Mouse (Mus musculus): ENCODE results near the gene Scube1. TPM values are rescaled to one million over a fixed set of nuclear protein-coding genes. Genes with fewer than 3 reads are reported as not detected.

Scube1 gene
- polyA plus RNA-seq, 1 experiment from 2014 or later, result 3.0 TPM

DNA sequence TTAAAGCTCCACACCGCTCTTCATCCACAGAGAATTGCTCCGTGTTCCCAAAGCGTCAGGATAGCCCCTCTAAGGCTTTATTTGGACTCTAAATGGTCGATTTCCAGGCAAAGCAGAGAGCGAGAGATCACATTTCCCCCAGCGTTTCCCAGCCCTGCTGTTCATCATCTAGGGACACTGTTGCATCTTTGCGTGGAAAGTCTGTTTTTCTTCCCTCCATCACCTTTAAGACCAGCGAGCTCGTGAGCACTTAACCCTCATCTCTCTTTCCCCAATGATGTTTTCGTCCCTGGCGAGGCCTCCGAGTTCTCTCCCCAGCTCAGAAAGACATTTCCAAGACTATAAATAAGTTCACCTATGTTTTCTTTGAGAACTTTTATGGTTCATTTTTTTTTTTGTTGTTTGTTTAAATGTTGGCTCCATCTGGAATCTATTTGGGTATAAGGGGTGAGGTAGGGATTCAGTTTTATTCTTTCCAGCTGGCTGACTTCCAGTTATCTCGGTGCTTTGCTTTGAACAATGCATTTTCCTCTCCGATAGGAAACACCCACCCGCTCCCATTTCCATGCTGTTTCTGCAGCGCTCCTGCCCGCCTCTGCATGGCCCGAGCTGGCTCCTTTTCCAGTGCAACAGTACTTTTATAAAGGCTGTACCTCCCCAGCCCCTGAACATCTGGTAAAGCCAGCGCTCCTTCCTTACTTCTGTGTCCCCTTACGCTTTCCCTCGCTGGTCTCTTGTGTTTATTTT is 16.0 kb upstream of the Scube1 start:
- H3K4me1 ChIP-seq (replicated peaks; ENCODE audit: insufficient read depth, low read length), result peaks cover 4% of the 10 kb centered on the region; the same call in 1 of the 2 replicates
- H3K27me3 ChIP-seq (ENCODE audit: insufficient read depth, low read length), result no peaks in the 10 kb centered on the region
- no peak for TF ChIP-seq CTCF (IDR thresholded peaks at IDR 0.05; ENCODE audit: low read depth)
- H3K9ac ChIP-seq (ENCODE audit: low read depth, low read length), result no peak overlapping the region
- no peaks in the 10 kb centered on the region for H3K9me3 ChIP-seq (replicated peaks; ENCODE audit: low read length)
- no peak for ATAC-seq (replicated peaks; ENCODE audit: low FRiP score, low read depth)
- 11% methylated on average over 21 of the region's 21 CpGs for WGBS
- no peak overlapping the region for H3K4me3 ChIP-seq (replicated peaks; ENCODE audit: low read depth, low read length)
- H3K27ac ChIP-seq, result no peak overlapping the region
- DNase-seq (ENCODE audit: low spot score), result no peak
- peak overlapping the region; percentile 10; the same call in 1 of the 2 replicates for H3K4me2 ChIP-seq (ENCODE audit: low read length)
- H3K36me3 ChIP-seq (ENCODE audit: insufficient read depth, low read length), result no peaks in the 10 kb centered on the region

GRCm38 (mm10) chr15:83727626-83728025 is 2.8 kb upstream of the Scube1 start:
- no peaks in the 10 kb centered on the region for H3K9me3 ChIP-seq (replicated peaks; ENCODE audit: low read length)
- 0 out of 2 replicates have a peak, but pooled peaks cover 12% of the 10 kb centered on the region for H3K27me3 ChIP-seq (ENCODE audit: insufficient read depth, low read length)
- H3K9ac ChIP-seq (ENCODE audit: low read depth, low read length), result no peak overlapping the region
- TF ChIP-seq CTCF (IDR thresholded peaks at IDR 0.05; ENCODE audit: low read depth), result peak; percentile 82
- WGBS, result 8% methylated on average over 3 of the region's 3 CpGs
- H3K36me3 ChIP-seq (ENCODE audit: insufficient read depth, low read length), result no peaks in the 10 kb centered on the region
- peaks cover 10% of the 10 kb centered on the region; the same call in 1 of the 2 replicates for H3K4me1 ChIP-seq (replicated peaks; ENCODE audit: insufficient read depth, low read length)
- ATAC-seq (replicated peaks; ENCODE audit: low FRiP score, low read depth) (no peak), DNase-seq (ENCODE audit: low spot score) (peak; percentile 78)
- H3K4me2 ChIP-seq (ENCODE audit: low read length), result no peak overlapping the region
- no peak overlapping the region for H3K4me3 ChIP-seq (replicated peaks; ENCODE audit: low read depth, low read length)
- H3K27ac ChIP-seq, result no peak overlapping the region

DNA sequence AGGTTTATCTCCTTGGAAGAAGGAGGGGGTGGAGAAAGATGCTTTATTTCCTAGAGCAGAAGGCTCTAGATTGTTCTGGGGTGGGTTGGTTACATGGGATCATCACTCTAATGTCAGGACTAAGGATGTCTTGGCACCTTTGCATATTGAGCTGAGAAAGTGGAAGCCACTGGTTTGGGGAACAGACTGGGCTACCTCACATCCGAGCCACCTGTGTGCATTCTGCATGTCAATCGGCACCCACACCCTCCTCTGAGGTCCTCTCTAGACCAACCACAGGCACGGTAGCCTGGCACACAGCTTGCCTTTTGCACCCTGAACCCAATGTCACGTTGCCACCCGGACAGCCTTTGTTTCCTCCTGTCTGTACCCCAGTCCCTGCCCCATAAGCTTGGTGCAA is 1.9 kb upstream of the Scube1 start:
- H3K27ac ChIP-seq, result no peak overlapping the region
- WGBS, result 85% methylated on average over 5 of the region's 5 CpGs
- H3K9me3 ChIP-seq (replicated peaks; ENCODE audit: low read length), result no peaks in the 10 kb centered on the region
- H3K4me2 ChIP-seq (ENCODE audit: low read length), result no peak overlapping the region
- no peak overlapping the region for H3K4me3 ChIP-seq (replicated peaks; ENCODE audit: low read depth, low read length)
- peaks cover 10% of the 10 kb centered on the region; the same call in 1 of the 2 replicates for H3K4me1 ChIP-seq (replicated peaks; ENCODE audit: insufficient read depth, low read length)
- H3K36me3 ChIP-seq (ENCODE audit: insufficient read depth, low read length), result no peaks in the 10 kb centered on the region
- no peak overlapping the region for H3K9ac ChIP-seq (ENCODE audit: low read depth, low read length)
- TF ChIP-seq CTCF (IDR thresholded peaks at IDR 0.05; ENCODE audit: low read depth), result no peak
- ATAC-seq (replicated peaks; ENCODE audit: low FRiP score, low read depth) (no peak), DNase-seq (ENCODE audit: low spot score) (no peak)
- H3K27me3 ChIP-seq (ENCODE audit: insufficient read depth, low read length), result 0 out of 2 replicates have a peak, but pooled peaks cover 12% of the 10 kb centered on the region

- H3K4me1 ChIP-seq (replicated peaks; ENCODE audit: insufficient read depth, low read length), result peaks cover 10% of the 10 kb centered on the region; the same call in 1 of the 2 replicates
- H3K36me3 ChIP-seq (ENCODE audit: insufficient read depth, low read length), result no peaks in the 10 kb centered on the region
- H3K9ac ChIP-seq (ENCODE audit: low read depth, low read length), result no peak overlapping the region
- peak overlapping the region; percentile 51; the same call in 1 of the 2 replicates for H3K4me3 ChIP-seq (replicated peaks; ENCODE audit: low read depth, low read length)
- H3K9me3 ChIP-seq (replicated peaks; ENCODE audit: low read length), result no peaks in the 10 kb centered on the region
- H3K27me3 ChIP-seq (ENCODE audit: insufficient read depth, low read length), result 0 out of 2 replicates have a peak, but pooled peaks cover 12% of the 10 kb centered on the region
- 21% methylated on average over 28 of the region's 28 CpGs for WGBS
- no peak for DNase-seq (ENCODE audit: low spot score)
- no peak for ATAC-seq (replicated peaks; ENCODE audit: low FRiP score, low read depth)
- no peak overlapping the region for H3K27ac ChIP-seq
- no peak for TF ChIP-seq CTCF (IDR thresholded peaks at IDR 0.05; ENCODE audit: low read depth)
- H3K4me2 ChIP-seq (ENCODE audit: low read length), result peak overlapping the region; percentile 93; the same call in 1 of the 2 replicates
These were observed 857 bp upstream of the Scube1 start for GRCm38 (mm10) chr15:83725556-83726200.

- Histone ChIP-seq H3K36me3 (ENCODE audit: insufficient read depth, low read length) (no peaks in the 10 kb centered on the region), H3K27me3 (ENCODE audit: insufficient read depth, low read length) (0 out of 2 replicates have a peak, but pooled peaks cover 12% of the 10 kb centered on the region), H3K4me2 (ENCODE audit: low read length) (peak overlapping the region; percentile 93), H3K4me1 (replicated peaks; ENCODE audit: insufficient read depth, low read length) (peaks cover 10% of the 10 kb centered on the region; the same call in 1 of the 2 replicates), H3K9ac (ENCODE audit: low read depth, low read length) (peak overlapping the region; percentile 54; the same call in 1 of the 2 replicates), H3K4me3 (replicated peaks; ENCODE audit: low read depth, low read length) (peak overlapping the region; percentile 51), H3K9me3 (replicated peaks; ENCODE audit: low read length) (no peaks in the 10 kb centered on the region), H3K27ac (no peak overlapping the region)
- TF ChIP-seq CTCF (IDR thresholded peaks at IDR 0.05; ENCODE audit: low read depth), result no peak
- ATAC-seq (replicated peaks; ENCODE audit: low FRiP score, low read depth) (peak; percentile 23; the same call in 1 of the 2 replicates), DNase-seq (ENCODE audit: low spot score) (peak; percentile 50)
- under 1% methylated on average over 58 of the region's 61 CpGs for WGBS
These were observed 498 bp downstream of the Scube1 start for GRCm38 (mm10) chr15:83724160-83724885.

All from kidney, postnatal 0 days (tissue).